Mouse (Mus musculus) ES-E14 (cell line): ENCODE measurements around the gene Zkscan17.

Source experiments
- CHD2 ChIP-seq: IDR thresholded peaks from 2 replicates; pipeline ENCODE4 v1.6.1; 2014; ENCODE audit warnings: mild to moderate bottlenecking, low read depth, low read length, inconsistent platforms
- MAFK ChIP-seq: IDR thresholded peaks from 2 replicates; pipeline ENCODE4 v1.6.1; 2014; ENCODE audit warnings: mild to moderate bottlenecking, low read depth, low read length, inconsistent platforms; ENCODE audit not compliant: insufficient read depth
- ZC3H11A ChIP-seq: IDR thresholded peaks from 2 replicates; pipeline ENCODE4 v1.6.1; 2012; ENCODE audit warnings: low read depth, mild to moderate bottlenecking, inconsistent platforms, low read length, borderline replicate concordance

DNA sequence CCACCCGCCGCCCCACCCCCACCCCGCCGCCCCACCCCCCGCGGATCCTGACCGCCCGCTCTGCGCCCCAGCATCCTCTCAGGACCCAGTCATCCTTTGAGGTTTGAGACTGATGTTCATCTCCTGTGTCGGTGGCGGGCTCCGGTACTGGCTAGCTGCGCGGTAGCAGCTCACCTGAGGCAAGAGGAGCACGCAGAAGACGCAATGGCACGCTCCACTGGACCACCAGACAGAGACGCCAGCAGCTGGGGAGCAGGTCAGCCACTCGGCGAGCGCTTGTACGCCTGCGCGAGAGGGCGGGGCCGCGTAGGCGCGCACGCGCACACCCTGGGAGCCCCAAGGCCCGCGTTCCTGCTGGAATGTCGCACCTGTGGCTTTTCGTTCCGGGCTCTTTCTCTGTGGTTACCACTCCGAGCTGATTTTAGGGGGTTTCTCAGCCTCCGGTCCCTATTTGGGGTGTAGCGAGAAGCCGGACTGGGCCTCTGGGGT, 76.8 kb downstream of the Zkscan17 start, which contains the start of gene Jmjd4:
- TF ChIP-seq MAFK = no peak
- TF ChIP-seq ZC3H11A = no peak
- TF ChIP-seq CHD2 = no peak
